Mouse (Mus musculus) MEL (cell line): ENCODE data around the gene Srebf2. TPM values are rescaled to one million over a fixed set of nuclear protein-coding genes. Genes with fewer than 3 reads are reported as not detected.

Experiments
- DNase-seq: peaks from one replicate; pipeline ENCODE4 v3.0.0; 2011; ENCODE audit warnings: low read depth, low spot score
- H3K27ac ChIP-seq: 2 replicates; pipeline ENCODE4 v1.5.1; 2012; ENCODE audit warnings: low read depth, mild to moderate bottlenecking, control low read depth, low read length, moderate library complexity; ENCODE audit not compliant: control insufficient read depth
- H3K27me3 ChIP-seq, 2 experiments: fragments of 150-350 bp in 1 of 2; sonication (generic) in 1 of 2; 2 replicates each; pipeline ENCODE4 v1.6.1; 2012; ENCODE audit warnings: low read length in 2 of 2, mild to moderate bottlenecking in 2 of 2, improper control_type of control experiment in 1 of 2, moderate library complexity in 1 of 2; ENCODE audit not compliant: insufficient read depth in 2 of 2, control insufficient read depth in 1 of 2
- H3K36me3 ChIP-seq, 2 experiments: 2 replicates each; pipeline ENCODE4 v1.6.1; 2012 to 2014; ENCODE audit warnings: low read length in 2 of 2, improper control_type of control experiment in 1 of 2, inconsistent platforms in 1 of 2, mild to moderate bottlenecking in 1 of 2; ENCODE audit not compliant: insufficient read depth in 2 of 2, control insufficient read depth in 1 of 2
- H3K4me1 ChIP-seq, 2 experiments: fragments of 150-350 bp in 1 of 2; sonication (generic) in 1 of 2; 2 replicates each; pipeline ENCODE4 v1.6.1; 2012; ENCODE audit warnings: low read length in 2 of 2, improper control_type of control experiment in 1 of 2, mild to moderate bottlenecking in 1 of 2; ENCODE audit not compliant: insufficient read depth in 2 of 2, control insufficient read depth in 1 of 2
- H3K4me3 ChIP-seq, 2 experiments: fragments of 150-350 bp in 1 of 2; sonication (generic) in 1 of 2; 2 replicates each; pipeline ENCODE4 v1.5.1; 2012; ENCODE audit warnings: low read depth in 2 of 2, low read length in 2 of 2, mild to moderate bottlenecking in 2 of 2, moderate library complexity in 2 of 2, control low read depth in 1 of 2, improper control_type of control experiment in 1 of 2; ENCODE audit not compliant: control insufficient read depth in 1 of 2, insufficient read depth in 1 of 2
- H3K79me2 ChIP-seq: 2 replicates; pipeline ENCODE4 v1.6.1; 2012; ENCODE audit warnings: mild to moderate bottlenecking, low read length, moderate library complexity; ENCODE audit not compliant: control insufficient read depth, poor library complexity, insufficient read depth
- H3K9ac ChIP-seq: 2 replicates; pipeline ENCODE4 v1.6.1; 2012; ENCODE audit warnings: low read depth, mild to moderate bottlenecking, control low read depth, low read length, moderate library complexity; ENCODE audit not compliant: control insufficient read depth, poor library complexity, severe bottlenecking
- H3K9me3 ChIP-seq: fragments of 150-350 bp; sonication (generic); replicated peaks from 2 replicates; pipeline ENCODE4 v1.6.1; 2012; ENCODE audit warnings: mild to moderate bottlenecking, low read length, improper control_type of control experiment, moderate library complexity; ENCODE audit not compliant: insufficient read depth
- CTCF ChIP-seq, 3 experiments: IDR thresholded peaks in 2 of 3; conservative IDR thresholded peaks in 1 of 3; 2 replicates each; pipeline ENCODE4 v1.5.1; 2011 to 2012; ENCODE audit warnings: low read length in 3 of 3, low read depth in 2 of 3, mild to moderate bottlenecking in 2 of 3, improper control_type of control experiment in 1 of 3, inconsistent platforms in 1 of 3, mixed read lengths in 1 of 3, moderate library complexity in 1 of 3; ENCODE audit not compliant: control insufficient read depth in 1 of 3, insufficient read depth in 1 of 3, poor library complexity in 1 of 3, severe bottlenecking in 1 of 3
- E2F4 ChIP-seq: IDR thresholded peaks from 2 replicates; pipeline ENCODE4 v1.6.1; 2011; ENCODE audit warnings: low read depth, low read length, improper control_type of control experiment, borderline replicate concordance
- ELF1 ChIP-seq: IDR thresholded peaks from 2 replicates; pipeline ENCODE4 v1.6.1; 2014; ENCODE audit warnings: low read depth, mild to moderate bottlenecking, inconsistent platforms, low read length, improper control_type of control experiment, moderate library complexity
- HCFC1 ChIP-seq: IDR thresholded peaks from 2 replicates; pipeline ENCODE4 v1.6.1; 2012; ENCODE audit warnings: low read depth, mild to moderate bottlenecking, inconsistent platforms, low read length, improper control_type of control experiment, moderate library complexity
- JUND ChIP-seq: IDR thresholded peaks from 2 replicates; pipeline ENCODE4 v1.6.1; 2011; ENCODE audit warnings: low read depth, mild to moderate bottlenecking, improper control_type of control experiment, low read length
- KAT2A ChIP-seq: conservative IDR thresholded peaks from 2 replicates; pipeline ENCODE4 v1.6.1; 2012; ENCODE audit warnings: low read depth, low read length, improper control_type of control experiment, inconsistent platforms
- MAX ChIP-seq: IDR thresholded peaks from 2 replicates; pipeline ENCODE4 v1.6.1; 2011; ENCODE audit warnings: low read length, improper control_type of control experiment
- MEF2A ChIP-seq: IDR thresholded peaks from 2 replicates; pipeline ENCODE4 v1.6.1; 2014; ENCODE audit warnings: low read depth, mild to moderate bottlenecking, inconsistent platforms, low read length, improper control_type of control experiment; ENCODE audit not compliant: poor library complexity, insufficient replicate concordance, severe bottlenecking; ENCODE audit errors: extremely low read depth
- MYC ChIP-seq: IDR thresholded peaks from 2 replicates; pipeline ENCODE4 v1.6.1; 2011; ENCODE audit warnings: low read depth, mild to moderate bottlenecking, low read length, improper control_type of control experiment, moderate library complexity
- NELFE ChIP-seq: IDR thresholded peaks from 2 replicates; pipeline ENCODE4 v1.6.1; 2011; ENCODE audit warnings: low read depth, low read length, improper control_type of control experiment
- RAD21 ChIP-seq: IDR thresholded peaks from 2 replicates; pipeline ENCODE4 v1.6.1; 2011; ENCODE audit warnings: mild to moderate bottlenecking, low read depth, low read length, improper control_type of control experiment
- TAL1 ChIP-seq: IDR thresholded peaks from 2 replicates; pipeline ENCODE4 v1.6.1; 2012; ENCODE audit warnings: mild to moderate bottlenecking, inconsistent platforms, low read length, moderate library complexity, mixed read lengths
- USF2 ChIP-seq, 2 experiments: IDR thresholded peaks; 2 replicates each; pipeline ENCODE4 v1.6.1; 2011 to 2012; ENCODE audit warnings: improper control_type of control experiment in 2 of 2, low read length in 2 of 2, borderline replicate concordance in 1 of 2, inconsistent platforms in 1 of 2, low read depth in 1 of 2, mild to moderate bottlenecking in 1 of 2; ENCODE audit not compliant: insufficient read depth in 1 of 2
- ZC3H11A ChIP-seq: IDR thresholded peaks from 2 replicates; pipeline ENCODE4 v1.6.1; 2012; ENCODE audit warnings: low read depth, mild to moderate bottlenecking, inconsistent platforms, low read length, improper control_type of control experiment
- ZMIZ1 ChIP-seq: IDR thresholded peaks from 2 replicates; pipeline ENCODE4 v1.6.1; 2012; ENCODE audit warnings: low read depth, mild to moderate bottlenecking, inconsistent platforms, low read length, improper control_type of control experiment, moderate library complexity
- ZNF384 ChIP-seq: IDR thresholded peaks from 2 replicates; pipeline ENCODE4 v1.6.1; 2012; ENCODE audit warnings: low read depth, mild to moderate bottlenecking, inconsistent platforms, low read length, improper control_type of control experiment
- polyA plus RNA-seq, 2 experiments: library from polyadenylated mRNA; stranded (reverse) in 1 of 2; unstranded in 1 of 2; fragments of >175 nt in 1 of 2; fragments of >200 nt in 1 of 2; gene quantifications; 2 replicates each; pipeline versions ENCODE4 v1.2.1 to v1.2.4; 2012; ENCODE audit warnings: low replicate concordance in 2 of 2, low read depth in 1 of 2; ENCODE audit not compliant: insufficient read length in 2 of 2, insufficient read depth in 1 of 2, missing spikeins in 1 of 2
- total RNA-seq: library from RNA; depleted of rRNA; stranded (reverse); fragments of 300-350 nt; gene quantifications from 2 replicates; pipeline ENCODE4 v1.2.3, GENCODE M21; 2012

The Srebf2 gene
- total and polyA plus RNA-seq, 3 experiments: 40.5 to 161 TPM; not detected in 1

DNA sequence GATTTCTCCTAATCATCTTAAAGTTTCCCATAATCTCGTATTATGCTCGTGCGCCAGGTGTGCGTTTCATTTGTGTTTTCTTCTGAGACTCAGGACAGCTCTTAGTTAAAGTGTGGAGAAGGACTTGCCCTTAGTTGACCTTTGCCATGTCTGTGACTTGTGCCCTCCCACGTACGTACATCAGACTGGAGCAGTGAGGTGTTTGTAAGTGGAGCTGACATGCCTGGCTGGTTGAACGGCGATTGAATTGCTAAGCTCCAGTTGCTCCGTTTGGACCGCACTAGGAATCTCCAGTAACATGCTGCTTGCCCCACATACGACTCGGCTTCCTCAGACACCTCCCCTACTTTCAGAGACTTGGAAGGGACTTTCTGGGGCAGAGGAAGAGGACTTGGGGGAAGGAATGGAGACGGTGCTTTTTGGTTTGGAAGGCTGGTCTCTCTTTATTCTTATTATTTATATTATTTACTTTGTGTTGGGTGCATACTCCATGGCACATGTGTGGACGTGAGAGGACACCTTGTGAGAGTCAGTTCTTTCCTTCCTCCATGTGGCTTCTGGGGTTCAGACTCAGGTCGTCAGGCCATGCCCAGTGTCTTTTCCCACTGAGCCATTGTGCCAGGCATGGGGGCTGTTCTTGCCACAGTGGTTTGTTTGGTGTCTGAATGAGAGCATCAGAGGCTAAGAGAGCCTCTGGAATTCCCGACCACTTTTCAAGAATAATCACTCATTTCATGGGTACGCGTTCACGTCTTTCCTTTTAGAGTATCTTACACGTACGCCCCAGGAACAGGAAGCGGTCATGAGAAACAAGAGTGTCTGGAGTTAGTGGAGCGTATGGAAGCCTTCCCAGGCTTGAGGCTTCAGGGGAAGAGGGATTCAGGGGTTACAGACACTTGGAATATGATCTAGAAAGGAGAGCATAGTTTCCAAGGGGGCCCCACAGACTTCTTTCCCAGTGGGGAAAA, 20.5 kb downstream of the Srebf2 start:
- TF ChIP-seq TAL1 (no peak), MAX (no peak), ZNF384 (no peak), KAT2A (no peak), ELF1 (no peak), MYC (no peak)
- Histone ChIP-seq H3K4me1 (peaks cover 9 to 18% of the 10 kb centered on the region in 2 experiments), H3K9ac (no peak overlapping the region), H3K9me3 (no peaks in the 10 kb centered on the region), H3K36me3 (peaks cover 3 to 14% of the 10 kb centered on the region in 2 experiments), H3K27me3 (no peaks in the 10 kb centered on the region), H3K4me3 (no peak overlapping the region), H3K27ac (no peak overlapping the region), H3K79me2 (peaks cover 11% of the 10 kb centered on the region)
- DNase-seq: no peak

DNA sequence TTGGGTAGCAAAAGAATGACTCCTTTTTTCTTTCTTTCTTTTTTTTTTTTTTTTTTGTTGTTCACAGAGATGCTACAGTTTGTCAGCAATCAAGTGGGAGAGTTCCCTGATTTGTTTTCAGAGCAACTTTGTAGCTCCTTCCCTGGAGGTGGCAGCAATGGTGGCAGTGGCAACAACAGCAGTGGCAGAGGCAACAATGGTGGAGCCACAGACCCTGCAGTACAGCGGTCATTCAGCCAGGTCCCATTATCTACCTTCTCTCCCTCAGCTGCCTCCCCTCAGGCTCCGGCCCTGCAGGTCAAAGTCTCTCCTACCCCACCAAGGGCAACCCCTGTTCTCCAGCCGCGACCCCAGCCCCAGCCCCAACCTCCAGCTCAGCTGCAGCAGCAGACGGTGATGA, 22.7 kb downstream of the Srebf2 start:
- no peak for DNase-seq
- TF ChIP-seq HCFC1: no peak
- no peak for TF ChIP-seq JUND
- Histone ChIP-seq H3K9me3 (no peaks in the 10 kb centered on the region), H3K79me2 (peaks cover 9% of the 10 kb centered on the region), H3K27ac (no peak overlapping the region), H3K4me1 (peaks cover 3 to 4% of the 10 kb centered on the region in 2 experiments; a peak in 3 of 4 replicates), H3K4me3 (no peak overlapping the region), H3K9ac (no peak overlapping the region), H3K27me3 (no peaks in the 10 kb centered on the region), H3K36me3 (peaks cover 4 to 11% of the 10 kb centered on the region in 2 experiments)

DNA sequence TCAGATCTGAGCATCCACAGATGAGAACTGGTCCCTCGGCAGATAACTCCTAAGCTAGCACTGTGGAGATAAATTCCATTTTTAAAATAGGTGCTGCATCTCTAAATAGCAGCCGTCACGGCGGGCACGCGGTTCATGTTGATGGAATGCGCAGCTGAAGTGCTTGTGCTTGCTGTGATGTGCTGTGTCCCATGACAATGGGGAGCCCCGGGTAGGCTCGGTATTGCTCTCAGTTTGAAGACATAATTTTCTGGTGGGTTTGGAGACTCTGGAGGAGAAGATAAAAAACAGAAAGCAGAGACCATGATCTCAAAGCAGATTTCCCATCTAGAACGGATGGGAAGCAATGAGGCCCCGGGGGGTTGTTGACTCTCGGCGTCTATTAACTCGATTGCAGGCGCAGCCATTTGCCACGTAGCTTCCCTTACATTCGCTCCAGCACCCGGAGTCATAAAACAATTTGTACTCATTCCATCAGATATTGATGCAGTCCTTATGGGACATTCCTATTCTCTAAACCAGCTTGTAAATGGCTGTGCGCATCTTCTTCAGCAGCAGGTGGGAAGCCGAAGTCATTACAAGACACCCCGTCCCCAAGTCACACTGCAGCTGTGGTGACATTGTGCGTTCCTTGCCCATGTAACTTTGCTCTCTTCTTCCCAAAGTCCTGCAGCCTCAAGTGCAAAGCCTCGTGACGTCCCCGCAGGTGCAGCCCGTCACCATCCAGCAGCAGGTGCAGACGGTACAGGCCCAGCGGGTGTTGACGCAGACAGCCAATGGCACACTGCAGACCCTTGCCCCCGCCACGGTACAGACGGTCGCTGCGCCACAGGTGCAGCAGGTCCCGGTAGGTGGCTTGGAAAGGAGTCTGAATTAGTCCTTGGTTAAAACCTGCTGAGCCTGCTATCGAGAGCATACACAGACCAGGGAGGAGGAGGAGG, 23.7 kb downstream of the Srebf2 start:
- H3K4me1 ChIP-seq: no peaks in the 10 kb centered on the region
- no peak overlapping the region for H3K9ac ChIP-seq
- no peak for TF ChIP-seq CTCF (IDR thresholded peaks at IDR 0.05 in 2 of 3, conservative IDR thresholded peaks at IDR 0.05 in 1 of 3; ENCODE audit: control insufficient read depth in 1 of 3, insufficient read depth in 1 of 3, low read depth in 2 of 3, low read length in 3 of 3, poor library complexity in 1 of 3, severe bottlenecking in 1 of 3)
- TF ChIP-seq USF2 (IDR thresholded peaks at IDR 0.05; ENCODE audit: borderline replicate concordance in 1 of 2, insufficient read depth in 1 of 2, low read depth in 1 of 2, low read length in 2 of 2): no peak
- no peak for TF ChIP-seq HCFC1
- no peak for TF ChIP-seq E2F4
- TF ChIP-seq TAL1: no peak
- TF ChIP-seq ZMIZ1: no peak
- TF ChIP-seq ZC3H11A: no peak
- no peak for TF ChIP-seq RAD21
- TF ChIP-seq NELFE: no peak
- no peak for TF ChIP-seq KAT2A
- no peak for TF ChIP-seq MEF2A
- H3K27me3 ChIP-seq: no peaks in the 10 kb centered on the region
- DNase-seq: no peak
- H3K79me2 ChIP-seq: peaks cover 9% of the 10 kb centered on the region
- H3K27ac ChIP-seq: no peak overlapping the region
- no peaks in the 10 kb centered on the region for H3K9me3 ChIP-seq
- peaks cover 0 to 14% of the 10 kb centered on the region in 2 experiments; a peak in 2 of 4 replicates for H3K36me3 ChIP-seq
- H3K4me3 ChIP-seq: no peak overlapping the region
